Mouse (Mus musculus): ENCODE results near the gene Haus3.

Gene Haus3

DNA sequence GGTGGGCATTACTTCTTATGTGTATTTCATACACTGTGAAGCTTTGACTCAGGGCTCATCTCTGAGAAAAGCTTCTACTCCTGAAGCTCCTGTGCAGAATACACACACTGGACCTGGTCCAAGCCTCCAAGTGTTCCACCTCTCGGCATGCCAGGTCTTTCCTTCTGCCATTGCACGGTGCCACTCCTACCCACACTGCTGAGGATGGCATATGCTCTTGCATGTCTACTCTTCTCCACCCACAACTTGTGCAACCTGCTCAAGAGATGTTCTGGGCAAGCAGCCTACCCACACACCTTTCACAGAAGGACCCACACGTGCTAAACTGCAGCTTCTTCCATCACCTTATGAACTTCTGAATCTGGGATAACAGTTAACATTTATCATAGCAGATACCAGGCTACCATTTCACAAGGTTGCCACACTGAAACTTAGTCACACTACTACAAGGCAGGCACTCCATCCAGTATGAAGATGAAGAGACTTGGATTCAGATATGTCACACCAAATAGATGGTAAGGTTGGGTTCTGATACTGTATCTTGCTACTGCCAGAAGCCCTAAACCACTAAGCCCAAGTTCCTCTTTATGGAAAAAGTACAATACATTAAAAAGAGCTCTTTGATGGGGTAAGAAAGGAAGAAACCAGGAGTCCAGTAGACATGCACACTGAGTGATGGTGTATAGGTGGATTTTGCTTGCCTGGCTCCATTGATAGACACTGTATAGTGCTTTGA, 50.0 kb downstream of the Haus3 start:
- no peak for DNase-seq (ENCODE audit: low read depth, low spot score)

- DNase-seq (ENCODE audit: low read depth, low spot score): no peak
Observed at GRCm38 (mm10) chr5:34105681-34106080, 63.6 kb downstream of the Haus3 start.

Measured in ES-CJ7 (cell line).